Mouse (Mus musculus): ENCODE measurements at regions not wholly inside any gene's neighbourhood (a gene's known extent, or its start where the extent isn't known, plus 50 kb on each side); places are given as distances from the start of the nearest gene placed in this dataset.

DNA sequence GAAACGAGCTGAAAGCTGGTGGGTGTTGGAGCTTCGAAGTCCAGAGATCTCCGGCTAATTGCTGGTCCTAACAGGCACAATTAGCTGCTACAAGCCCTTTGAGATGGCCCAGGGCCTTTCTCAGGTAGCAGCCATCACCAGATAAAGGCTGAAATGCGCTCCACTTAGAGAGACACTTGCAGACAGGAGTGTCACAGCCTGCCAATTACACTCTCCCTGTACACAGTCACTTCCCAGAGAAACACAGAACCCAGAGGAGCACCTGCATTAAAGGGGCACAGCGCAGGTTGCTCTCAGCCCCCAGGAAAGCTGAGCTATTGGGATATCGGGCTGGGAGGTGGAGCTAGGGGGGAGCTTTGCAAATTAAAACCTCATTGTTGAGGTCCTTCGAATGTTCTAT lies 380.2 kb downstream of the Tshz3 start:
- TF ChIP-seq POLR2A (IDR thresholded peaks at IDR 0.05; ENCODE audit: low read depth, low read length) = no peak
- TF ChIP-seq CTCF (conservative IDR thresholded peaks at IDR 0.05; ENCODE audit: insufficient read depth, insufficient read length, low read depth, low read length) = no peak

Data from kidney, adult 2 months (tissue).